Mouse (Mus musculus) hindbrain, embryonic 16.5 days (tissue): ENCODE measurements at regions not wholly inside any gene's neighbourhood (a gene's known extent, or its start where the extent isn't known, plus 50 kb on each side); places are given as distances from the start of the nearest gene placed in this dataset.

ENCODE experiments used
- ATAC-seq: fragments of 200-750 bp; cut with Nextera tagmentation; 2 replicates; pipeline ENCODE4 v1.8.0; 2017; ENCODE audit warnings: moderate TSS enrichment, moderate library complexity
- H3K27ac ChIP-seq: fragments of 300-500 bp; sonication (generic); 2 replicates; pipeline ENCODE4 v1.5.1; 2014; ENCODE audit warnings: low read depth, mild to moderate bottlenecking, control low read depth, low read length, moderate library complexity
- H3K27me3 ChIP-seq: fragments of 300-500 bp; sonication (generic); replicated peaks from 2 replicates; pipeline ENCODE4 v1.6.1; 2014; ENCODE audit warnings: low read length; ENCODE audit not compliant: control insufficient read depth, insufficient read depth
- H3K36me3 ChIP-seq: fragments of 300-500 bp; sonication (generic); 2 replicates; pipeline ENCODE4 v1.6.1; 2014; ENCODE audit warnings: mild to moderate bottlenecking, low read length, moderate library complexity, mixed read lengths; ENCODE audit not compliant: control insufficient read depth, insufficient read depth
- H3K4me1 ChIP-seq: fragments of 300-500 bp; sonication (generic); 2 replicates; pipeline ENCODE4 v1.6.1; 2014; ENCODE audit warnings: low read depth, low read length; ENCODE audit not compliant: control insufficient read depth, insufficient read depth
- H3K4me2 ChIP-seq: fragments of 300-500 bp; sonication (generic); 2 replicates; pipeline ENCODE4 v1.6.1; 2014; ENCODE audit warnings: mild to moderate bottlenecking, low read length, control low read depth, moderate library complexity
- H3K4me3 ChIP-seq: fragments of 300-500 bp; sonication (generic); 2 replicates; pipeline ENCODE4 v1.5.1; 2014; ENCODE audit warnings: mild to moderate bottlenecking, low read length, control low read depth, moderate library complexity
- H3K9ac ChIP-seq: fragments of 300-500 bp; sonication (generic); 2 replicates; pipeline ENCODE4 v1.6.1; 2014; ENCODE audit warnings: low read depth, mild to moderate bottlenecking, control low read depth, low read length, moderate library complexity
- H3K9me3 ChIP-seq: fragments of 300-500 bp; sonication (generic); 2 replicates; pipeline ENCODE4 v1.6.1; 2014; ENCODE audit warnings: mild to moderate bottlenecking, low read length, moderate library complexity; ENCODE audit not compliant: control insufficient read depth
- WGBS: fragments of 180-500 bp; shearing (Covaris S2); extraction: QIAGEN DNeasy Blood & Tissue Kit; methylation state at CpG from one replicate; pipeline ENCODE4 v1.1.7; 2014; 5-methylcytosine and 5-hydroxymethylcytosine counted together

DNA sequence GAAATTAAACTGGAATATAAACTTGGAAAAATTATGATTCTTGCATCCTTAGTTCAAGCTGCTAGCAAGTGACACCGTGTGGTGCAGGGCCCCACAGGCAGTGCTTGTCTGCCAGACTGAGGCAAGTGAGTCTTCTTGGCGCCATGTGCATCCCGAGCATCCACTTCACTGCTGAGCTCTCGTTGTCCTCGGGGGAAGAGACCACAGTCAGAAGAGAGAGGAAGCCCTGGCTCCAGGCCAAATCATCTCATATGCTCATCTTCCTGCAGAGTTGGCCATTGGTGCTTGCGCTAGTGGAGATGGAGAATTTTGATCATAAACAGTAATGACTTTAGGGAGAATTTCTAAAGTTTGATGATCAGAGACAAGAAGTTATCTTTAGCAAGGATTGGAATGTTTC is 177.0 kb upstream of the Plpp4 start:
- Histone ChIP-seq H3K27ac (no peak overlapping the region), H3K4me3 (no peak overlapping the region), H3K9ac (no peak overlapping the region), H3K9me3 (no peaks in the 10 kb centered on the region), H3K36me3 (no peaks in the 10 kb centered on the region), H3K4me1 (no peaks in the 10 kb centered on the region), H3K27me3 (no peaks in the 10 kb centered on the region), H3K4me2 (no peak overlapping the region)
- no peak for ATAC-seq
- 51% methylated on average over 6 of the region's 6 CpGs for WGBS

DNA sequence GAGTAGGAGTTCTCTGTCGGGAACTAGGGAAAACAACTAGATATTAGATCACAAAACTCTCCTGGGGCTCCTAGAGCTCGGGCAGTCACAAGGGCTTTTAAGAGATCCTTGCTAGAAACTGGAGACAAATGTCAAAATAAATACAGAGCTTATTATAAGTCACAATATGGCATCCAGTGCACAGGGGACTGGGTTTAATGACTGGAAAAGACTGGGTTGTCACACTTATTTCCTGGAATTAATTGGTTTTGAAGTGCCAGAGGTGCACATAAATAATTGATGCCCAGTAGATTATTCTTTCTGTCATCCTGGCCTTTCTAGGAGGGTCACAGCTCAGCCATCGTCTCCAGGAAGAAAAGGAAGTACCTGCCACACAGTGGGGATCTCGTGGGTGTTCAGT is 165.4 kb upstream of the Plpp4 start:
- 33% methylated on average over 4 of the region's 4 CpGs for WGBS
- Histone ChIP-seq H3K27ac (no peak overlapping the region), H3K4me3 (no peak overlapping the region), H3K27me3 (no peaks in the 10 kb centered on the region), H3K36me3 (no peaks in the 10 kb centered on the region), H3K9ac (no peak overlapping the region), H3K9me3 (no peaks in the 10 kb centered on the region), H3K4me2 (no peak overlapping the region), H3K4me1 (no peaks in the 10 kb centered on the region)
- ATAC-seq: no peak

DNA sequence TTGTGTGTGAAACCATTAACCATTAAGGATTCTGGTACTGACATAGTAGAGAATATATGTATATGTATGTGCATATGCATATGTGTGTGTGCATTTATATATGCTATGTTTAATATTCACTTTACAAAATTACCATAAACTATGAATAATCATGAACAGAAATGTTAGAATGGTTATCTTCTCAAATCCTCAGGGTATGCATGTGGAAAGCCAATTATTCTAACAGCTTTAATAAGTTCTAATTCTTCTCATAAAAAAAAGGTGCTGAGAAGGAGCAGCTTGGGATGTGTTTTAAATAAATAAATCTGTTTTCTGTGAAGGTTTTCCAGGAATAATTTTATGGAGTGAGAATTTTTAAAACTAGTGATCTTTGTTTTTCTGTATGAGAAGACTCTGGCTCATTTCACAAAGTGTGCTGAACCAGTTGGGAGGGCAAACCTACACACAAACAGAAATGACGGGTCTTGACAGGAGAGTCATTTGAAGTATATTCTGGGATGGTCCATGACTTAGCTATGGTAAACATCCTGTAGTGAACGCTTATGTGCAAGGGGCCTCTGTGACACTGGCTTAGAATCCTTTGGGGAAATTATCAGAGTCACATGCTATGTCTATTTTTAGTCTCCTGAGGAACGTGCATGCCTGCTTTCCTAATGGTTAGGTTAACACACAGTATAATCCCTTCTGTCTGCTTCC is 160.3 kb upstream of the Plpp4 start:
- Histone ChIP-seq H3K4me2 (no peak overlapping the region), H3K36me3 (no peaks in the 10 kb centered on the region), H3K27me3 (no peaks in the 10 kb centered on the region), H3K4me1 (no peaks in the 10 kb centered on the region), H3K4me3 (no peak overlapping the region), H3K27ac (no peak overlapping the region), H3K9me3 (no peaks in the 10 kb centered on the region), H3K9ac (no peak overlapping the region)
- 54% methylated on average over 3 of the region's 3 CpGs for WGBS
- ATAC-seq: no peak

DNA sequence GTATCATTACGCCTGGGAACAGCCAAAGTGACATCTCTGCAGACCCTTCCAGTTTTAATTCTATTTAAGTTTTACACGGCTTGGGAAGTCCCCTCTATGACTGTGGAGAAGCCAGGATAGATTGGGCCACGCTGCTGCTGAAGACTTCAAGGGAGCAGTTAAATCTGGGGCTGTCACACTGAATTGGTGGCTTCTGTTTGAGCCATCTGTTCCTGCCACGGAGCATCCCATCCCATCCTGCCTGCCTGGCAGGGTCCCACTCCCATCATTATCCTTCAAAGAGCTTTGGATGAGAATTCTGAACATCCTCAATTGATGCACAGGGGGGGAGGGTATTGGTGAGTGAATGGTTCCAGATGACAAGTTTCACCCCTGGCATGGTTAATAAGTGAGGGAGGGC is 154.4 kb upstream of the Plpp4 start:
- H3K4me2 ChIP-seq: no peak overlapping the region
- no peak overlapping the region for H3K4me3 ChIP-seq
- no peaks in the 10 kb centered on the region for H3K36me3 ChIP-seq
- H3K9me3 ChIP-seq: no peaks in the 10 kb centered on the region
- H3K27me3 ChIP-seq: no peaks in the 10 kb centered on the region
- peak; percentile 77 for ATAC-seq
- no peak overlapping the region for H3K27ac ChIP-seq
- H3K9ac ChIP-seq: no peak overlapping the region
- WGBS: 51% methylated on average over 4 of the region's 4 CpGs
- no peaks in the 10 kb centered on the region for H3K4me1 ChIP-seq

DNA sequence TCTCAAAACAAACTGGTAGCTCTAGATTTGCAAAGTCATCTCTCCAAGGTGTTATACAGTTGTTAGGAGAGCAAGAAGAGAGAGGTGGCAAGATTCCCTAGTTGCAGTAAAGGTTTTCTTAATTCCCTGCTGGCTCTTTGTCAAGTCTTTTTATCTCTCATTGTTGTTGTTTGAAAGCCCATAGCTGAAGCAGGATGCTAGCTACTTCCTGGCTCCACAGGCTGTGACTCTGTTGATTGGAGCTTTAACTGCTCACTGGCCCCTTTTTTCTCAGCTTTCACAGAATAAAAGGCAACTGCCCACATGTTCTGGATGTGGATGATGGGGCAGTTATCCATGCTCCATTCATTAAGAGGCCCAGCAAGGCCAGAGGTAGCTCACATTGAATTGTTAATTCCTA is 122.7 kb upstream of the Plpp4 start:
- H3K27ac ChIP-seq: no peak overlapping the region
- no peak overlapping the region for H3K4me2 ChIP-seq
- ATAC-seq: no peak
- H3K36me3 ChIP-seq: no peaks in the 10 kb centered on the region
- H3K27me3 ChIP-seq: no peaks in the 10 kb centered on the region
- no peaks in the 10 kb centered on the region for H3K9me3 ChIP-seq
- no peak overlapping the region for H3K9ac ChIP-seq
- no peaks in the 10 kb centered on the region for H3K4me1 ChIP-seq
- H3K4me3 ChIP-seq: no peak overlapping the region

DNA sequence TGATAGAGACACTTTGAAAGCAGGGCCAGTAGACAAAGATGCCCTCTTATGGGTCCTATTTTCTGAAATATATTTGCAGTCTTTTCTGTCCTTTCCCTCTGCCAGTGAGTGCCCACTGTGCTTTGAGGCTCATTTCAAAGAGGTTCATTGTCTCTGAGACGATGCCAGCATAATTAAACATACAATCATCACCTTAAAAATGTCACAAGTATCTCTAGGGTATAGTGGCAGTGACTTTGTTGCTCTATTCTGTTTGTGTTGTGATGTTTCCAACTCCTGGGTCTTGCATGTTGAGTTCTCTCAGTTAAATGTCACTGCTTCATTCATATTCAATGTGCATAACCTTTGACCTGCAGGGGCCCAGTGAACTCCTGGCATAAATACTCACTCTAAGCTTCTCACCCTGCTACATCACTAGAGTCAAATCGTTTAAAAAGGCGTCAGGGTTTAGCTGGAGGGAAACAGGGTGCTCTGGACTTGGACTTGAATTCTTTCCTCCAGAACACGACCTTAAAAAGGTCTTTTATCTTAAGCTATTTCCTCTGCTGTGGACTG is 122.1 kb upstream of the Plpp4 start:
- ATAC-seq: no peak
- Histone ChIP-seq H3K9ac (no peak overlapping the region), H3K4me2 (no peak overlapping the region), H3K27me3 (no peaks in the 10 kb centered on the region), H3K27ac (no peak overlapping the region), H3K36me3 (no peaks in the 10 kb centered on the region), H3K4me1 (no peaks in the 10 kb centered on the region), H3K4me3 (no peak overlapping the region), H3K9me3 (no peaks in the 10 kb centered on the region)
- 7% methylated on average over 4 of the region's 4 CpGs for WGBS

DNA sequence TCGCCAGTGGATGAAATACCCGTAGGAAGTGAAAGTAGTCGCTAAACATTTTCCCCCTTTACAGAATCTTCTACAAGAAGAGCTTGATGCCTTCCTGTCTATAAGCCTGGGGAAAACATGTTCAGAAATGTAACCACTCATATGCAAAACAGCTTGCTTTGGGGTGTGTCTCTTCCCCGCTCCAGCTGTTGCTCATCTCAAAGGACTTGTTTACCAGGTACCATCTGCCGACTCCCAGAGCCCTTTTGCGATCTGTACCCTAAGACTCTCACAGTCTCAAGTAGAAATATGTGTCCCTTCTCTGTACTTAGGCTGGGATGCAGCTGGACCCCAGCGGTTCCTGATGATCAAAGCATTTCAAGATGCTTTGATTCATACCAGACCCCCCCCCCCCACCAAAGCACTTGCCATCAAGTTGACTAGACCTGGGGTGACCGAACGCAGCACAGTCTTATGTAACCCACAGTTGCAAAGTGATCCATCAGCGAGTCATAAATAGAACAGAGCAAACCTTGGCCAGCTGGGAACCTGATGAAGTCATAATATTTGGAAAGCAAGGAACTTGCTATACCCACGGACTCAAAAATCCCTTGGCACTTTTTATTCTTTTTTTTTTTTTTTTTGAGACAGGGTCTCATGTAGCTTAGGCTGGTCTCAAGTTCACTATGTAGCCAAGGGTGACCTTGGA is 119.4 kb upstream of the Plpp4 start:
- no peak overlapping the region for H3K27ac ChIP-seq
- ATAC-seq: no peak
- 87% methylated on average over 11 of the region's 11 CpGs for WGBS
- no peaks in the 10 kb centered on the region for H3K36me3 ChIP-seq
- no peaks in the 10 kb centered on the region for H3K4me1 ChIP-seq
- no peak overlapping the region for H3K9ac ChIP-seq
- H3K4me3 ChIP-seq: no peak overlapping the region
- no peaks in the 10 kb centered on the region for H3K9me3 ChIP-seq
- no peaks in the 10 kb centered on the region for H3K27me3 ChIP-seq
- no peak overlapping the region for H3K4me2 ChIP-seq

DNA sequence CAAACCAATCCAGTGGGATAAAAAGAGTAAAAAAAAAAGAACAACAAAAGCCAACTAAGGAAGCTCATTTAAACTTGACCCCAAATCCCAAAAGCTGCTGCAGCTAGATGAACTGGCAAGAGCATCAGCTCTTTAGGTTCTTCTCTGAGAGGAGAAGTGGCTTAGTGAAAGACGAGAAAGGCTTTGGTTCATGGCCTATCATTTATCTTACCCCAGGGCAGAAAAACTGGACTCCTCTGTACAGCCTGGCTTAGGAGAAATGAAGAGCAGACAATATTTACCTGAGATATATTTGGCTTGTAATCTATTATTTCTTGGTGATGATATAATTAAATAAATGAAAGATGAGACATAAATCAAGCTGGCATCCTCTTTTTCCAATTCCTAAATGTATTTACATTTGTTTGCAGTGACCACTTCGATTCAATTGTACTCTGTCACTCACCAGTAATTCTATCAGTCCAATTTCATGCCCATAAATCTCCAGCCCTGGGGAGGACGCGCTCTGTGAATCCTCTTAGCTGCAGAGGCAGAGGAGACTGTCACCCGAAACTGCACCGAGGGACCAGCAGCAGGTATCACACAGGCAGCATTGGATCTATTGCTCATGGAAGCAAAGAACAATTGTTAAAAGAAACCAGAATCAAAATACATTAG is 114.8 kb upstream of the Plpp4 start:
- H3K4me2 ChIP-seq: no peak overlapping the region
- H3K4me3 ChIP-seq: no peak overlapping the region
- no peak for ATAC-seq
- H3K9me3 ChIP-seq: no peaks in the 10 kb centered on the region
- no peaks in the 10 kb centered on the region for H3K36me3 ChIP-seq
- 30% methylated on average over 6 of the region's 6 CpGs for WGBS
- no peaks in the 10 kb centered on the region for H3K4me1 ChIP-seq
- no peak overlapping the region for H3K9ac ChIP-seq
- H3K27ac ChIP-seq: no peak overlapping the region
- no peaks in the 10 kb centered on the region for H3K27me3 ChIP-seq

DNA sequence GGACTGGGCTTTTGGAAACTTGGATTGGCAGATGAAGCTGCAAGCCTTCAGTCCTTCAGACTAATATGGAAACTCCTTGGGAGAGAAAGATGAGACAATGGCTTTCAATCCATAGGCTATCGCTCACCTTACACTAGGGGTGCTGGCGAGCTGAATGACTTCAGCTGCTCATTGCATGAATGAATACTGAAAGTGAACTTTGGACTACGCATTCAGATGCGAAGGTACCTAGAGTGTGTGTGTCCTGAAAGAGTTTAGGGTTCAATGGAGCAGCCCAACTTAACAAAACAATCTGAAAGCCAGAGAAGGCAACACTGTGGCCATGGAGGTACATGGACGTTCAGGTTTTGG is 114.3 kb upstream of the Plpp4 start:
- Histone ChIP-seq H3K4me2 (no peak overlapping the region), H3K9me3 (no peaks in the 10 kb centered on the region), H3K9ac (no peak overlapping the region), H3K4me3 (no peak overlapping the region), H3K27ac (no peak overlapping the region), H3K27me3 (no peaks in the 10 kb centered on the region), H3K4me1 (no peaks in the 10 kb centered on the region), H3K36me3 (no peaks in the 10 kb centered on the region)
- ATAC-seq: no peak
- 59% methylated on average over 5 of the region's 5 CpGs for WGBS
